Mouse (Mus musculus): ENCODE data around the gene Tspan4. TPM values are rescaled to one million over a fixed set of nuclear protein-coding genes. Genes with fewer than 3 reads are reported as not detected.

Tspan4 gene
- total and polyA plus RNA-seq, 3 experiments: 13.5 to 28.7 (median 15.3) TPM

DNA sequence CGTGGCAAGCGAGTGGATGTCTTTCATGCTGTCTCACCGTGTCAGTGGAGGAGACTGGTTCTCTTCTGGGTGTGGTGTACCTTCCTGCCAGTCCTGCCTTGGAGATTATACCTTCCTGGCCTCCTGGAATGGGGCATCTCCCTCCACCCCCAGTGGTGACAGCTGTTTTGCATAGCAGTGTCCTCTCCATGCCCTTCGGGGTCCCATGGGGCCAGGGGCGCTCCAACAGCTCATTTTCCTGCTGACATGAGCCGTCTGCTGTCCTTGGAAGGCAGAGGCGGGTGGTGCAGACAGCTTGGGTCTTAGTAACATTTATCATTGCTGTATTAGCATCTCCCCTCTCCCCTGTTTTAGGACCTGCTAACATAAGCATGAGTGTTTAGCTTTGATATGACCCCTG, 12.1 kb downstream of the Tspan4 start:
- Histone ChIP-seq H3K27me3 (ENCODE audit: insufficient read depth, low read length) (no peaks in the 10 kb centered on the region), H3K4me1 (ENCODE audit: insufficient read depth, low read depth, low read length) (peaks cover 7% of the 10 kb centered on the region), H3K36me3 (replicated peaks) (peaks cover 95% of the 10 kb centered on the region), H3K4me3 (ENCODE audit: low read depth, low read length) (no peak overlapping the region), H3K9me3 (replicated peaks) (no peaks in the 10 kb centered on the region)
- no peak for ATAC-seq (ENCODE audit: extremely low read depth, insufficient number of reproducible peaks, low FRiP score, poor library complexity, severe bottlenecking)
- DNase-seq (ENCODE audit: low spot score): no peak
- TF ChIP-seq GATA1 (IDR thresholded peaks at IDR 0.05; ENCODE audit: borderline replicate concordance, low read length): no peak
- TF ChIP-seq GATA2 (IDR thresholded peaks at IDR 0.05; ENCODE audit: borderline replicate concordance, low read depth, low read length): no peak
- TF ChIP-seq CTCF (IDR thresholded peaks at IDR 0.05; ENCODE audit: low read depth, low read length): no peak
- no peak for TF ChIP-seq TAL1 (conservative IDR thresholded peaks at IDR 0.05; ENCODE audit: low read depth, low read length)
- TF ChIP-seq POLR2AphosphoS5 (IDR thresholded peaks at IDR 0.05; ENCODE audit: insufficient replicate concordance, low read depth, low read length): no peak

DNA sequence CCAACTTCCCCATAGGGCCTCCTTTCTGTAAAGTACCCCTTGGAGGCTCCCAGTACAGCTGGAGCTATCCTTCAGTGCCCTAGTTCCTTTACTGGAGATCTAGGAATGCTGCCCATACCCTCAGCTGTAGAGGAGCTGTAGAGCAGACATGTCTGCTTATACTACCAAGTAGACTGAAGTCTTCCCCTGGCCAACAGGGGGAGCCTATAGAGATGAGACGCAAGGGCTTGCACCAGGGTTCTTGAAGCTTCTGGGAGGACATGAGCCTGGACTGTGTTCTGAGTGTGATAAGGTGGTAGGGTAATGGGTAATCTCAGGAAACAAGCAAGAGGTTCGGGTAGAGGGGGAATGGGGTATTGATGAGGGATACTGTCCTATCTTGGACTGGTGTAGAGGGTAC, 16.1 kb downstream of the Tspan4 start:
- Histone ChIP-seq H3K36me3 (replicated peaks) (peaks cover 94% of the 10 kb centered on the region), H3K9me3 (replicated peaks) (no peaks in the 10 kb centered on the region), H3K27me3 (ENCODE audit: insufficient read depth, low read length) (no peaks in the 10 kb centered on the region), H3K4me3 (ENCODE audit: low read depth, low read length) (no peak overlapping the region), H3K4me1 (ENCODE audit: insufficient read depth, low read depth, low read length) (0 out of 2 replicates have a peak, but pooled peaks cover 2% of the 10 kb centered on the region)
- ATAC-seq (ENCODE audit: extremely low read depth, insufficient number of reproducible peaks, low FRiP score, poor library complexity, severe bottlenecking) (no peak; the same call in 1 of the 2 replicates), DNase-seq (ENCODE audit: low spot score) (no peak)
- TF ChIP-seq TAL1 (conservative IDR thresholded peaks at IDR 0.05; ENCODE audit: low read depth, low read length) (no peak), POLR2AphosphoS5 (IDR thresholded peaks at IDR 0.05; ENCODE audit: insufficient replicate concordance, low read depth, low read length) (no peak), GATA1 (IDR thresholded peaks at IDR 0.05; ENCODE audit: borderline replicate concordance, low read length) (no peak), GATA2 (IDR thresholded peaks at IDR 0.05; ENCODE audit: borderline replicate concordance, low read depth, low read length) (no peak), CTCF (IDR thresholded peaks at IDR 0.05; ENCODE audit: low read depth, low read length) (no peak)

GRCm38 (mm10) chr7:141492738-141493137, 17.7 kb downstream of the Tspan4 start:
- Histone ChIP-seq H3K4me3 (ENCODE audit: low read depth, low read length) (no peak overlapping the region), H3K9me3 (replicated peaks) (no peaks in the 10 kb centered on the region), H3K27me3 (ENCODE audit: insufficient read depth, low read length) (no peaks in the 10 kb centered on the region), H3K4me1 (ENCODE audit: insufficient read depth, low read depth, low read length) (0 out of 2 replicates have a peak, but pooled peaks cover 2% of the 10 kb centered on the region), H3K36me3 (replicated peaks) (peaks cover 94% of the 10 kb centered on the region)
- TF ChIP-seq GATA1 (IDR thresholded peaks at IDR 0.05; ENCODE audit: borderline replicate concordance, low read length) (no peak), GATA2 (IDR thresholded peaks at IDR 0.05; ENCODE audit: borderline replicate concordance, low read depth, low read length) (no peak), TAL1 (conservative IDR thresholded peaks at IDR 0.05; ENCODE audit: low read depth, low read length) (no peak)
- ATAC-seq (ENCODE audit: extremely low read depth, insufficient number of reproducible peaks, low FRiP score, poor library complexity, severe bottlenecking) (no peak), DNase-seq (ENCODE audit: low spot score) (no peak)

GRCm38 (mm10) chr7:141493729-141494128, 18.7 kb downstream of the Tspan4 start:
- TF ChIP-seq GATA1 (IDR thresholded peaks at IDR 0.05; ENCODE audit: borderline replicate concordance, low read length): no peak
- TF ChIP-seq CTCF (IDR thresholded peaks at IDR 0.05; ENCODE audit: low read depth, low read length): no peak
- no peak for TF ChIP-seq POLR2AphosphoS5 (IDR thresholded peaks at IDR 0.05; ENCODE audit: insufficient replicate concordance, low read depth, low read length)
- no peak for TF ChIP-seq GATA2 (IDR thresholded peaks at IDR 0.05; ENCODE audit: borderline replicate concordance, low read depth, low read length)
- no peak for TF ChIP-seq TAL1 (conservative IDR thresholded peaks at IDR 0.05; ENCODE audit: low read depth, low read length)
- H3K4me1 ChIP-seq (ENCODE audit: insufficient read depth, low read depth, low read length): 0 out of 2 replicates have a peak, but pooled peaks cover 2% of the 10 kb centered on the region
- H3K4me3 ChIP-seq (ENCODE audit: low read depth, low read length): no peak overlapping the region
- H3K27me3 ChIP-seq (ENCODE audit: insufficient read depth, low read length): no peaks in the 10 kb centered on the region
- H3K9me3 ChIP-seq (replicated peaks): no peaks in the 10 kb centered on the region
- peaks cover 98% of the 10 kb centered on the region for H3K36me3 ChIP-seq (replicated peaks)
- ATAC-seq (ENCODE audit: extremely low read depth, insufficient number of reproducible peaks, low FRiP score, poor library complexity, severe bottlenecking): no peak
- no peak for DNase-seq (ENCODE audit: low spot score)

- H3K4me3 ChIP-seq (ENCODE audit: low read depth, low read length): no peak overlapping the region
- H3K36me3 ChIP-seq (replicated peaks): peaks cover 99% of the 10 kb centered on the region
- DNase-seq (ENCODE audit: low spot score) (no peak), ATAC-seq (ENCODE audit: extremely low read depth, insufficient number of reproducible peaks, low FRiP score, poor library complexity, severe bottlenecking) (no peak)
- H3K4me1 ChIP-seq (ENCODE audit: insufficient read depth, low read depth, low read length): 0 out of 2 replicates have a peak, but pooled peaks cover 2% of the 10 kb centered on the region
- H3K27me3 ChIP-seq (ENCODE audit: insufficient read depth, low read length): no peaks in the 10 kb centered on the region
- TF ChIP-seq POLR2AphosphoS5 (IDR thresholded peaks at IDR 0.05; ENCODE audit: insufficient replicate concordance, low read depth, low read length): no peak
- no peak for TF ChIP-seq TAL1 (conservative IDR thresholded peaks at IDR 0.05; ENCODE audit: low read depth, low read length)
- H3K9me3 ChIP-seq (replicated peaks): no peaks in the 10 kb centered on the region
Measured at GRCm38 (mm10) chr7:141495379-141495778, 20.3 kb downstream of the Tspan4 start.

DNA sequence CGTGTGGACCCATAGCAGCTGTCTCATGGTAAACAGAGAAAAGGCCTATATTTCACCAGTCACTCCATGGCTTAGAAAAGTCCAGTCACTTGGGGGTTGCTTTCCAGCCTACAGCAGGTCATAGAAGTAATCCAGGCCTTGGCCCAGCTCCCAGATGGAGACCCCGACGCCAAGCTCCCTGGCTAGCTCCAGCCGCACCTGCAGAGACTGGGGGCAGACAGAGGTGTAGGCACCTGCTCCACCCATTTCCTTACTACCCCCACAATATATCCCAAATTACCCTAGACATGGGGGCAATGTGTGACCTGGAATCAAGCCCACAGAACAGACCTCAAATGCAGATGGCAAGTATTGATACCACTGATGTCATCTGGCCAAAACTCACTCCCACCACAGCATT, 20.9 kb downstream of the Tspan4 start:
- no peaks in the 10 kb centered on the region for H3K9me3 ChIP-seq (replicated peaks)
- no peak for ATAC-seq (ENCODE audit: extremely low read depth, insufficient number of reproducible peaks, low FRiP score, poor library complexity, severe bottlenecking)
- H3K27me3 ChIP-seq (ENCODE audit: insufficient read depth, low read length): no peaks in the 10 kb centered on the region
- H3K4me3 ChIP-seq (ENCODE audit: low read depth, low read length): no peak overlapping the region
- H3K4me1 ChIP-seq (ENCODE audit: insufficient read depth, low read depth, low read length): 0 out of 2 replicates have a peak, but pooled peaks cover 2% of the 10 kb centered on the region
- peaks cover 97% of the 10 kb centered on the region for H3K36me3 ChIP-seq (replicated peaks)
- no peak for DNase-seq (ENCODE audit: low spot score)
- TF ChIP-seq GATA1 (IDR thresholded peaks at IDR 0.05; ENCODE audit: borderline replicate concordance, low read length) (no peak), CTCF (IDR thresholded peaks at IDR 0.05; ENCODE audit: low read depth, low read length) (no peak), GATA2 (IDR thresholded peaks at IDR 0.05; ENCODE audit: borderline replicate concordance, low read depth, low read length) (no peak), TAL1 (conservative IDR thresholded peaks at IDR 0.05; ENCODE audit: low read depth, low read length) (no peak), POLR2AphosphoS5 (IDR thresholded peaks at IDR 0.05; ENCODE audit: insufficient replicate concordance, low read depth, low read length) (no peak)

GRCm38 (mm10) chr7:141497600-141497999, 22.6 kb downstream of the Tspan4 start:
- Histone ChIP-seq H3K4me3 (ENCODE audit: low read depth, low read length) (no peak overlapping the region), H3K9me3 (replicated peaks) (no peaks in the 10 kb centered on the region), H3K36me3 (replicated peaks) (peaks cover 96% of the 10 kb centered on the region), H3K27me3 (ENCODE audit: insufficient read depth, low read length) (no peaks in the 10 kb centered on the region), H3K4me1 (ENCODE audit: insufficient read depth, low read depth, low read length) (peaks cover 8% of the 10 kb centered on the region)
- no peak for DNase-seq (ENCODE audit: low spot score)
- ATAC-seq (ENCODE audit: extremely low read depth, insufficient number of reproducible peaks, low FRiP score, poor library complexity, severe bottlenecking): no peak
- no peak for TF ChIP-seq POLR2AphosphoS5 (IDR thresholded peaks at IDR 0.05; ENCODE audit: insufficient replicate concordance, low read depth, low read length)
- no peak for TF ChIP-seq GATA2 (IDR thresholded peaks at IDR 0.05; ENCODE audit: borderline replicate concordance, low read depth, low read length)
- TF ChIP-seq GATA1 (IDR thresholded peaks at IDR 0.05; ENCODE audit: borderline replicate concordance, low read length): no peak
- TF ChIP-seq TAL1 (conservative IDR thresholded peaks at IDR 0.05; ENCODE audit: low read depth, low read length): no peak
- TF ChIP-seq CTCF (IDR thresholded peaks at IDR 0.05; ENCODE audit: low read depth, low read length): no peak
